Mouse (Mus musculus) cerebellum, postnatal 25 days (tissue): ENCODE results near the gene Barx2.
"Not testable (repeated sequence)": the region's sequence is repeated elsewhere in the genome, so short reads cannot be mapped to it uniquely, and the experiment has no call there.

ENCODE experiments used
- DNase-seq, 2 experiments: peaks; one replicate each; pipeline ENCODE4 v3.0.0; 2021; ENCODE audit warnings: mixed read lengths in 2 of 2

The Barx2 gene

DNA sequence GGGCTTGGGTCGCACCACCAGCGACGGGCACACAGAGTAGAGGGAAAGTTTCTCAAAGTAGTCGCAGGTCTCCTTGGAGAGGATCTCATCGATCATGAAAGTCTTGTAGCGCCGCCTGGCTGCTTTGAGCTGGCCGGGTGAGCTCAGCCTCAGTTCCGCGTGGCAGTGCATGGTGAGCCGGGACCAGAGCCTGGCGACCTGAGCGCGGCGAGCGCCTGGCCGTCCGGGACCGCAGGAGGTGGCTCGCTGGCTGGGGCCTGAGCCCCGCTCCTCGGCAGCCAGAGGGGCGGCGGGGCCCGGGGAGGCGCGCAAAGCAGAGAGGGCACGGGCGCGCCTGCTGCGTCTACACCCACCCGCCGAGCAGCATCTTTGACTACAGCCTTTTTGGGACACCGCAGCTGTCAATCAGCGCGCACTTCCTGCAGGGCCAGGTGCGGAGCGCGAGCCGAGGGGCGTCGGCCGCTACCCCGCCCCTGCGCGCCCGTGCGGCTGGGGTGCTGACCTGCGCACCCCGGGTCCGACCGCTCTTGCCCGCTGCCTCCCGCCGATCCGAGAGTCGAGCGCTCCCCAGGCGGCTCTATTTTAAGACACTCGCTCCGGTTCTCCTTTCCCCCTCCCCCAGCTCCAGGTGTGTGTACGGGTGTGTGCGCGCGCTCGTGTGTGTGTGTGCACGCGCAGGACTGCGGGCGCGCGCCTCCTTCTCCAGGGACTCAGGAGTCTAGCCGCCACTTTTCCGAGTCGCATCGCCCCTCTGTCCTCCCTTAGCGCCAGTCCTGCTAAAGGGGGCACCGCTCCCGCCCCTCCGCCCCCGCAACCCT is at the start of gene Barx2:
TSS of gene Barx2 (minus strand) at position 542 of the 818 bp plus-strand sequence.
- peak; percentile 9 to 44 for DNase-seq

DNA sequence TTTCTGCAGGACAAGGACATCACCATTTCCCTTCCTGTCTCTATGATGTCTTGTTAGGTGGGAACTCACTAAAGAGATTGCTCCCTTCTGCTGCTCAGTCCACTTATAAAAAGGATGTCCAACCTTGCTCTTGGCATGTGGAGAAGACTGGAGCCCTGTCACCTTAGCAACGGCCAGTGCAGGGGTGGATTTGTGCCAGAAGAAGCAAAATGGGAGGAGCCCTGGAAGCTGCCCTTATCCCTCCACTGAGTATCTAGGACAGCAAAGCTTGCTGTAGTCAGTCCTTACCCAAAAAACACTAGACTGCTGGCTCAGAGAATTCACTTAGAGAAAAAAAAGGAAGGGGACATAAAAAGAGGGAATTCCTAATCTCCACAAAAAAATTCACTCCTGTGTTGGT is 49.0 kb upstream of the Barx2 start:
- peak in 1 of 2 experiments; percentile 29 for DNase-seq

DNA sequence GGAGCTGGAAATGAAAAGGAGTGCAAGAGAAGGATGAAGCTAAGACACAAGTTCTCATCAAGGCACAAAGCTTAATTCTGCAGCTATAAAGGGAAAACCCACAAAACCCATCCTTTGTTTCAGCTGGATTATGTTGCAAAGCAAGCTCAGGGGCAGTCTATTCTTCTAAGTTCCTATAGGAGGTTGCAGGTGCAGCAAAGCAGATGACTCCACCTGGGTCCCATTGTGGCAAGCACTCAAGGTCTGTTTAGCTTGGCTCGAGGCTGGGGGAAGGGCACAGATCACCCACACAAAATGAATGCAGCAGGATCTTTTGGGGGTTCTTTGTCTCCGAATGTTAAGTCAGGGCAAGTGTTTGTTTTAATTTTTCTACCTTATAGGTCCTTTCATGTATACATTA is 47.2 kb upstream of the Barx2 start:
- DNase-seq: no peak

DNA sequence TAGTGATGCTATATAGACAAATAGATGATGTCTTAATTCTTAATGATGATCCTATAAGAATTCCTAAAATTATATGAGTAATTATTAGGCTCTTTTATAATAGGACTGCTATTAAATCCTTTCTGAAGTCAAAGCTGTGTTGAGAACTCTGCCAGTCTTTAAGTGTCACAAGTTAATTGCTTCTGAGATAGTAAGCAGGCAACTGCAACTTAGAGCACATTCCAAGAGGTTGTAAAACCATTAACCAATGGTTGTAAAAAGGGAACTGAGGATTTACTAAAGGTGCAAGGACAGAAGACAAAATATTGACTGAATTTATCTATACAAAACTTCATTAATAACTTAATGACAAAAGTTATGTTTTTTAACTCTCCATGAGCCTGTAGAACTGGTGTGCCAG is 44.9 kb upstream of the Barx2 start:
- no peak for DNase-seq

DNA sequence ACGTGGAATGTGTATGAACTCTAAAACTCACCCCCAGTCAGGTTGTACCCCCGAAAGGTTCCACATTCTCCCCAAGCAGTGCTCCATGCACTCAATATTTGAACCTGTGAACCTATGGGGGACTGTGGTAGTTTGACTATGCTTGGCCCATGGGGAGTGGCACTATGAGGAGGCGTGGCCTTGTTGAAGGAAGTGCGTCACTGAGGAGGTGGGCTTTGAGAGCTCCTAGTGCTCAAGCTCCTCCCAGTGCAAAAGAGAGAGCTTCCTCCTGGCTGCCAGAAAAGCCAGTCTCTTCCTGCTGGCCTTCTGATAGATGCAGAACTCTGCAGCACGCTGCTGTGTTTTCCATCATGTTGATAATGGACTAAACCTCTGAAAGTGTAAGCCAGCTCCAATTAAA is 37.2 kb upstream of the Barx2 start:
- DNase-seq: no peak

DNA sequence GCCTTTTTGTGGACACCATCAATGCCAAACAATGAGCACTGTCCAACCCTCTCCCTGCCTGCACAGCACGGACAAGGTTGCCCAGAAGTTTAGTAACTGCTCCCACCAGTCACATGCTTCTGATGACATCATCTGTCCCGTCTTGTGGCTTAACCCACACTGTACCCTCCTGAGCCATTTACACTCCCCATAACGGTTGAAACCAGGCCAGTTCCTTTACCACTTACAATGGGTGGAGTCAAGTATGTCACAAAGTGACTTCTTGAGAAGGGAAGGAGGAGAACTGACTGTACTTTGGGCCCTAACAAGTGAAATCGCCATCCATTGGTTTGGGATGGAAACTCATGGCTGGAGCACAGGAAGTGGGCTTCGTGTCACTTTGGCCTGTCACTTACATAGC is 35.8 kb upstream of the Barx2 start:
- no peak for DNase-seq

DNA sequence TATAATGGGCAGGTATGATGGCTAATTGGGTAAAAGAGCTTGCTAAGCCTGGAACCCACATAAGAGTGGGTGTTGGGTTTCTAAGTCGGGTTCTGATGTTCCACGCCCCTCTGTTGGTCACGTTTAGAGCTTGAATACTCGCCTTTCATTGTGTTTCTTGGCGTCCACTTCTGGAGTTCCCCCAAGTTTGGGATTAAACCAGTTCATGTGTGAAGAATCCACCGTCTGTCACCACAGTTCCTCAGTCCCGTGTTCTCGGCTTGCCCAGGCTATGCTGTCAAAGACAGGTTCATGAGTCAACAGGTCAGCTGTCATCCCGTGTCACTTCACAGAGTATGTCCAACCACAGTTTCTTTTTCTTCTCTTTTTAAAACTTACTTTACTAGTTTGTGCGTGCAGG is 33.8 kb upstream of the Barx2 start:
- DNase-seq: peak; percentile 8 to 16

DNA sequence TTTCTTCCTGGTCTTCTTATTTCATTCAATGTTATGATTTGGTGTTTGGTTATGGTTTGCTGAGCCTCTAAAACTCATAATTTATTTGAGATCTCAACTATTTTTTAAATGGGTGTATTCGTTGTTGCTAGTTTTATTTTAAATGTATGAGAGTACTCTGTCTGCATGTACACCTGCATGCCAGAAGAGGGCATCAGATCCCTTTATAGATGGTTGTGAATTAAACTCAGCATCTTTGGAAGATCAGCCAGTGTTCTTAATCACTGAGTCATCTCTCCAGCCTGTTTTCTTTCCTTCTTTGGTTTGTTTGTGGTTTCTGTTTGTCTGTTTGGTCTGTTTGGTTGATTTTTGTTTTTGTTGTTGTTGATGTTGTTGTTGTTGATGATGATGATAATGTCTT is 29.1 kb upstream of the Barx2 start:
- no peak for DNase-seq

DNA sequence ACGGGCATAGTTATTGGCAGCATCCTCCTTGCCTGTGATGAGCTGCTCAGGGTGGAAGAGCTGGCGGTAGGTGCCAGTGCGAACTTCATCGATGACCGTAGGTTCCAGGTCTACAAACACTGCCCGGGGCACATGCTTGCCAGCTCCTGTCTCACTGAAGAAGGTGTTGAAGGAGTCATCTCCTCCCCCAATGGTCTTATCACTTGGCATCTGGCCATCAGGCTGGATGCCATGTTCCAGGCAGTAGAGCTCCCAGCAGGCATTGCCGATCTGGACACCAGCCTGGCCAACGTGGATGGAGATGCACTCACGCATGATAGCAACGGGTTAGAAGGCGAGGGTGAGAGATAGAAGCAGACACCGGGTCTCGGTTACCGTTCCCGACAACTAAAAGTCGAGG is 23.2 kb upstream of the Barx2 start:
- not testable (repeated sequence) for DNase-seq

DNA sequence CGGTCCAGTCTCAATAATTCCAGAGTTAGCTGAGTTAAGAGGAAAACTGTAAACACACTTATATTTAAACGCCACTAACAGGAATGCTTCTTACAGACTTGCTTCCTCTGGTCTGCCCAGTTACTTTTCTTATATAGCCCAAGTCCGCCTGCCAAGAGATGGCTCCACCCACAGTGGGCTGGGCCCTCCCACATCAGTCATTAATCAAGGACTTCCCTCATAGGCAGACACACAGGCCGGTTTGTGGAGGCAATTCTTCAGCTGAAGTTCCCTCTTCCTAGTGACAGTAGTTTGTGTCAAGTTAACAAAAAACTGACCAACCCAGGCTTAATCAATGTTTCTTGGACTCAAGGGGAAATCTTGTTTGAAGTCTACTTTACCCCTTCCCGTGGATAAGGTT is 18.4 kb upstream of the Barx2 start:
- no peak for DNase-seq

DNA sequence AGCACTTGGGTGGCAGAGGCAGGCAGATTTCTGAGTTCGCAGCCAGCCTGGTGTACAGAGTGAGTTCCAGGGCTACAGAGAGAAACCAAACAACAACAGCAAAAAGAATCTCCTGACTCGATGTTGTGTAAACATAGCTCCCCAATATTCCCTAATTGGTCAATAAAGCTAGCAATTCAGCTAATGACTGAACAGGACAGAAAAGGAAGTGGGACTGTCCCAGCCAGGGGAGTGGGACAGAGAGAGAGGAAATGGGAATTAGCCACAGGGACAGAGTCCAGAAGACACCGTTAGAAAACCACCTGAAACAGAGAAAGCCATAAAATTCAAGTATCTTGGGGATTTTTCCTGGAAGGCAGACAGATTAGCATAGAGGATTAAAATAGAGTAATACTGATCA is 18.0 kb upstream of the Barx2 start:
- DNase-seq: no peak

DNA sequence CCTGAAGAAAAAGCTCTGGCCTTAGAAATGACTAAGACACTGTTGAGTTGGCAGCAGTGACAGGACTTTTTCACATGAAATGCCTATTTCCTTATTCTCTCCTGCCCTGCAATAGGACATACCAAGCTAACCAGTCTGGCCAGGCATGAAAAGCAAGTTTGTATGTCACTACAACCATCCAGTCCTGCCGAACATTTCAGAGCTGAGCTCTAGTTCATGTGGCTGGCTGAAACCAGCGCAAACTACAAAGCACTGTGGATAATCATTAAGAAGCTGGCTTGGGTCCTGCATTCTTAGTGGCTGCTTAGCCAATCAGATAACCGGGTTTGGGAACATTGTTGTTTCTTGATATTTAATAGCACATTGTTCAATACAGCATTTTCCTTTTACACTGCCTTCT is 13.5 kb upstream of the Barx2 start:
- DNase-seq: no peak

DNA sequence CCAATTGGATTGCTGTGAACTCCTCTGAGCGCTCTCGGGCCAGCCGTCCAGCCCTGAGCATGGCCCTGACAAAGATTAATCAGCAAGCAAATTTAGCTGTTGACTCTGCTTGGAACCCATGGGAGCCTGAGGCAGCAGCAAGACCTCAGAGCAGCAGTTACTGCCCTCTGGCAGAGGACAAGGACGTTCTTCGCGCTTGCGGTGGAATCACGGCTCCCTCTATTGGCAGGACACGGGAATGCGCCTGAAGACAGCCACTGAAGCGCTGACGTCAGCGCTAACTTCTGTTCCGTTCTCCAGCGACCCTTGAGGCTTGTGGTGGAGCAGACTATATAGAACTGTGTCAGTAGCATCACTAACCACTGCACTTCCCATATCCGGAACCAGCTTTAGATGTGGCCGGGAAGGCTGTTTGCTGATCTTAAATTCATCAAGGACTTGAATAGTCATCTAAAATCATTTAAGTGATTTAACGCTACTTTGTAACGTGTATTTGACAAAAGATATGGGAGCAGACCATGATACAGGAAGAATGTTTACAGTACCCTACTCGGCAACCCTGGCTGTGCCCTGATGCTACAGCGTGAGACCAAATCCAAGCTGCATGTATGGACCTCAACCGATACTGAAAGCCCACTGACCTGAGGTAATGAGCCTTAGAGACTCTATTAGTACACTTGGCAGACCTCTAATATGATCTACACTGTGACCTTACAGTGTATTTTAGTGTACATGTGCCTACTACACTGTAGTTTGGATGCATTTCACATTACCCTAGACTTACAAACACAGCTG is 12.8 kb upstream of the Barx2 start:
- DNase-seq: peak; percentile 76 to 85

DNA sequence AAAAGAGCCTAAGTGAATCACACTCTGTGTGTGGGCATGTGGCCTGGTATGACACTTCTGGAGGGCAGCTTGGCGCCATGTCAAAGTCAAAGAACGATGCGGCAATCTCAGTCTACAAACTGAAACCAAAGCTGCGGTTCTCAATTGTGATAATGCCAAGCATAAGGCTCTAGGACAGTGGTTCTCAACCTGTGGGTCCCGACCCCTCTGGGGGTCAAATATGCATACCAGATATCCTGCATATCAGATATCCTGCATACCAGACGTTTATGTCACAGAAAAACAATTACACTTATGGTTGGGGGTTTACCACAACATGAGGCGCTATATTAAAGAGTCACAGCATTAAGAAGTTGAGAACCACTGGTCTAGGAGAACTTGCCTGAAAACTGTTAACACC is 10.3 kb upstream of the Barx2 start:
- no peak for DNase-seq

DNA sequence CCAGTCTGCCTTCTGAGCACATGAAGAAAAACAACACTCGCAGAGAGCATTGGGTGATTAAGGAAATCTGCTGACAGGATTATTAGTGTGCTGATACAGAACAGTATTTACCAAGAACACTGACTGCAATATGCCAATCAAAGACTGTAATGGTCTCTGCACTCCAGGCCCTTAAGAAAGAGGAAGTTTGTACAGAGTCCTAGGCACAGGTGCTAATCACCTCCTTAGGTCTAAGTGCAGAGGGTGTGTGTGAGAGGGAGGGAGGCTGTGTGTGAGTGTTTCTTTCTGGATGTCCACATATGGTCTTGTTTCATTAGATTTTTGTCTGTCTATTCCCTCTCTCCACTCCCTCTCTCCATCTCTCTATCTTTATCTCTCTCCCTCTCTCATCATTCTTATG is 6.5 kb upstream of the Barx2 start:
- no peak for DNase-seq

DNA sequence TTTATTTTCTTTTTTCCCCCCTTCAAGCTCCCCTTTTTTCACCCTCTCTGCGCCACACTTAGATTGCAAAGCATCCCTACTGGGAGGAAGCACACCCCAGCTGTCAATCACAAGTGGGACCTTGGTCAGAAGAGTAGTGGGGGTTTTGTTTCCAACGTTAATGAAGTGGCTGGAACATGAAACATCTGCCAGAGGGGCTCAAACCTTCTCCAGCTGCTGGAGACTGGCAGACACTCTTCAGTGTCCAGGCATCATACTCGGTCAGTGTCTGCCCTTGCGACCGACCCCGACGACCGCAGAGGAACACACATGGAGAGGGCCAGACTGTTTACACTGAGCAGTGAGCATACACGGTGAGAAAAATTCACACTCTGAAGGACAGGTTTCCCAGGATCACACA is 3.2 kb upstream of the Barx2 start:
- no peak for DNase-seq

DNA sequence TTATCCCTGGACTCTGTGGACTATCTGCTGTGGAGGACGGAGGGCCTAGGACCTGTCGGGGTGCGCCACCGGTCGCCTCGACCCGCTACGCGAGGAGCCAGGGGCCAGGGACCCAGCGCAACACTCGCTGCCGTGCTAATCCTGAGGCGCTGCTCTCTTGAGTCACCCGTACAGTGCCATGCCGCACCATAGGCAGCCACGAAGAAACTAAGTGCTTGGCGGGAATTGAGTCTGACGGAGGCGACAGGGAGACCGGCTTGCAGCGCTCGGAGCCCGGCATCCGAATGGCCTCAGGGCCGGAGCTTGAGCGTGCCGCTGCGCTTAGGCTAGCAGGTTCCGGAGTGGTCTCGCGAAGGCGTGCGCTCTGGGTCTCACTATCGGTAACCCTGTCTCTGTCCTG is 1.6 kb upstream of the Barx2 start:
- peak in 1 of 2 experiments; percentile 9 for DNase-seq

DNA sequence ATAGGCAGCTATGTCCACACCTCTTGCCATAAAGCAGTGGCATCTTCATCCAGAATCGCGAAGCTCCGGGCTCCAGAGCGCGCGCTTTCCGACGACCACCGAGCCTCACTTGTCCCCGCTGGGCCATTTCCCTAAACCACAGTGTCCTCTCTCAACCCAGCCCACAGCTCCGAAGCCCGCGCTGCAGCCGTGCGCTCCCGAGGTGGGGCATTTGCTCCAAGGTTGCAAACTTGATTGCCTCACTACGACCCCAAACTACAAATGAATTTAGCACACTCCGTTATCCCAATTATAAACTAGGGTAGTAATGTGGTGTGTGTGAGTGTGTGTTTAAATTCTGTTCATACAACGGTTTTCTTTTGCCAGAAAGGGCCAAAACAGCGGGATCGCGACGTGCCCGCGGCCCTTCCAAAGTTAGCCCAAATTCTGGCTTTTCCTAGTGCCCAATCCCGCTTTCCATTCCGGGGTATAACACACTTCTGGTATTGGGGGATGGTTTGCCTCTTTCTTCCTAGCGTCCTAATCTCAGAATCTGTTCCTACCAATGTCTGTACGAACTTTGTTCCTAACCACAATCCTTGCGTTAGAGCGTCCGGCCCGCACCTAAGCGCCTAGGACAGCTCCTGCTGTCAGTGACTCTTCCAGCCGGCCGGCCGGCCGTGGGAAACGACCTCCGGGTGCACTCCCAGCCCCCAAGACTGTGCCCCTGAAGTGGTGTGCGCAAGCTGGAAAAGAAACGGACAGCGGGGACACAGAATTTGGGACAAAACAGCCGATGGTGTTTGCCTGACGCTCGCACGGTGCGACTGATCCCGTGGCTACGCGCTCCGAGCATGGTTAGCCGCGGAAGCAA is 703 bp upstream of the Barx2 start:
- peak in 1 of 2 experiments; percentile 5 for DNase-seq

DNA sequence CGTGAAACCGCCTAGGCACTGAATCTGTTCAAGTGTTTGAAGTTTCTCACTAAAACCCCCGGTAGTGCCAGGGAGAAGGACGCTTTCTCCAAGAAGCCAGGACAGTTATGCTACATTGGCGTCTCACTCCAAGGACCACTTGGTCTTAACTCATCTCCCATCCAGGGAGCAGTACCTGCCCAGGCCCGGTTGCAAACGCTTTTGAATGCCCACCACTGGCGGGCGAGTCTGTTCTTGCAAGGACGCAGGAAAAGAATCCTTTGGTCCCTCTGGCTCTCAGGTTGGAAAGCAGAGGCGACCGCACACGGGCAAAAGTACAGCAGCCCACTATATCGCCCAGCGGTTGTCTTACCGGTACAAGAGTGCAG is 725 bp downstream of the Barx2 start:
- no peak for DNase-seq

DNA sequence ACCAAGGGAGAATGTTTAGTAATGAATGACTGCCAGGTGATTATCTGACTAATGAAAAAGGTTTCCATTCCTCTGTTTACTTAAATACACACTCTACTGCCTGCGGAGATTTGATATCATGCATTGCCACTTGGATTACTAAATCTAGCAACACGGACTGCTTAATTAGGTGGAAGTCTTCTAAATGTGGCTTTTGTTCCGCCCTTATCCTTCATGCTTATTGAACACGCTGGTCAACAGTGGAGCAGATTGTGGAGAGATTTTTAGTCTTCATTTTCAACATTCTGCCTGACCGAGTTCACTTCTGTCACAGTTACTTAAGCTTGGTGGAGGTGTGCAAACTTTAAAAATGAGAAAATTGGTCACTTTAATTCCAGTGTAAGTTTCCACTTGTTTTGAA is 3.0 kb downstream of the Barx2 start:
- no peak for DNase-seq

DNA sequence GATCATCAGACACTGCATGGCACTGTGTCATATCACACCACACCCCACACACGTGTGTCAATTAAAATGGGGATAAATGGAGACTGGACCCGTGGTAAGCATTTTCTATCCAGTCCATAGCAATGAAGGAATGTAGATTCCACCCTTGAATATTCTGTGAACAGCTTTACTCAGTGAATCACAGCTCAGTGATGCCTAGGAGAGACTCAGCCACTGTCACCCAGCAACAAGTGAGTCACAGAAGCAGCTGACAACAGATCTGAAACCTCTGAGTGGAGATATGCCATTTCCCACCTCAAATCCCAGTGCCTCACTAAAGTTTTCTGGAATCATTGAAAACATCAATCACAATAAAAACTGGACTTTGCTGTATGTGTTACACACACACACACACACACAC is 11.5 kb downstream of the Barx2 start:
- no peak for DNase-seq

DNA sequence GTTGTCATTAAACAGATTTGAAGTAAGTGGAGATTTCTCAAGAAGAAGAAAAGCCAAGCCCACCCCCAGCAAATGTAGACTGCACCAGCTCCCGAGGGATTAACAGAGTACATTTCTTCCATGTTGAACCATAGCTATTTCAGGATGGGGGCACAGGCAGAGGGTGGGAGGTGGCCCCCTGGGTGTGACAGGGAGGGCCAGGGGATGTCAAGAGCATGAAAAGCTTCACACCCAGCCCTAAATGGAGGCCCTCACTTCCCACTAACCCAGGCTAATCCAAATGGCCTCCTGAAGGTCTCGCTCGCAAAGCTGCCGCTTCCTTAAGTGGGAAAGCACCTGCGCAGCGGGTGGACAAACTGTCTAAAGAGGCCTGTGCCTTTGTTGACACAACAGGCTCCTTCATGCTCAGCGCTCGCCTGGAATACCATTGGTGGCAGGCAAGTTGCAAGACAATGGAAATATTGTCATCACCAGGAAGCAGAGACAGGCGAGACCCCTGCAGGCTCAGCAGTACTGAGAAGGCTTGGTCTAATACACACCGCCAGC is 18.4 kb downstream of the Barx2 start:
- no peak for DNase-seq

DNA sequence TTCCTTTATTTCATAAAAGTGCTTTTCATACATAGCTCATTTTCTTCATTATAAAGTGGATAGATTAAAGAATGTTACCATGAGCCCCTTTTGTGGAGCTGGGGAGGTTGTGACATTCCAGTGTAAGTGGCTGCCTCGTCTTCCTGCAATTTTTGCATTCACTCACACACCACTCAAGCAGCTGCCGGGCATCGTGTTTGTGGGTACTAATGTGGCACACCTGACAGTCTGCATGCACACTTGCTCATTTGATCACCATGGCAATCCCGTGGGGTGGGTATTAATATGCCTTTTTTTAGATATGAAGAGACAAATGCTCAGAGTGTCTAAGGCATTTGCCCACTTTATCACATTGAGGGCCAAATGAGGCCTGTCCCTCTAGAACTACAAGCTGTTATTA is 24.9 kb downstream of the Barx2 start:
- DNase-seq: no peak
